Mouse (Mus musculus): ENCODE data around the gene Hoxb3. TPM values are rescaled to one million over a fixed set of nuclear protein-coding genes. Genes with fewer than 3 reads are reported as not detected.

Gene Hoxb3
- total RNA-seq, 2 experiments from 2014 or later = 0.44 to 1.4 TPM

GRCm38 (mm10) chr11:96337026-96337425, 13.9 kb downstream of the Hoxb3 start:
- ATAC-seq (ENCODE audit: poor library complexity, severe bottlenecking) = no peak

- ATAC-seq (ENCODE audit: poor library complexity, severe bottlenecking) = no peak
Observed at GRCm38 (mm10) chr11:96338957-96339855, 16.1 kb downstream of the Hoxb3 start.

GRCm38 (mm10) chr11:96340698-96341365, 17.7 kb downstream of the Hoxb3 start:
- no peak for ATAC-seq (ENCODE audit: poor library complexity, severe bottlenecking)

DNA sequence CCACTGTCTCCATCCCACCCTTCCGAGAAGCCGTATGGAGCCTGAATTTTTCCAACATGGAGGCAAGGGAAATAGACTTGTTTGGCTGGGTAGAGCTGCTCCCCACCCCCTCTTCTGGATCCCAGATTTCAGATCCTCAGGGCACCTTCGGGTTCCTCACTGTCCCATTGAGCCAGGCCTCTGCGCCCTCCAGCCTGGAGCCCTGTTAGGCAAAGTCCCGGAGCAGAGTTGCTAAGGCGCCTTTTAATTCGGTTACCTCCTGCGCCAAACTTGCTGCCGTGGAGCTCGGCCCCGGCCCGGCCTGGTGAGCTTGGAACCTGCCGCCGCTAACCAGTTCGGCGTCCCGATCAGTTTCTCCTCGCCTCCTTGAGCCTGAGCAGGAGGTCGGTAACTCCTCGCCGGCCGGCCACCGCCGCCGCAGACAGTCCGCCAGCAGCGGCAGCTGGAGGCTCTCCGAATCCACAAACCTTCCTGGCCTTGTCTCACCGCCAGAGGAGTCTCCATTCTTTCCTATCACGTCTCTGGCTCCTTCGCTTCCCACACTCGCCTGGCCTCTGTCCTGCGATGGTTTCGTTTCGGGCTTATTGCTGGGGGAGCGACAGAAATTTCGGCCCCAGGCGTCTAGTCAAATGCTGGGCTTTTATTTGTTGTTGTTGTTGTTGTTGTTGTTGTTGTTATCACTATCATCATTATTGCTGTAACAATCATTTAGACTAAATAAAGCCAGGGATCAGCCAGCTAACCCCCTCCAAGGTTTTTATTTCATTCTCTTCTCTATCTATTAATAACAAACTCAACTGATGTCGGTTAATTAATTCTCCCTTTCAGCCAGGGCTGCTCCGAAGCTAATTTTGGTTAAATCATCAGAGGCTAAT, 18.8 kb downstream of the Hoxb3 start:
- ATAC-seq (ENCODE audit: poor library complexity, severe bottlenecking) = no peak

GRCm38 (mm10) chr11:96342576-96342930, 19.4 kb downstream of the Hoxb3 start:
- no peak for ATAC-seq (ENCODE audit: poor library complexity, severe bottlenecking)

DNA sequence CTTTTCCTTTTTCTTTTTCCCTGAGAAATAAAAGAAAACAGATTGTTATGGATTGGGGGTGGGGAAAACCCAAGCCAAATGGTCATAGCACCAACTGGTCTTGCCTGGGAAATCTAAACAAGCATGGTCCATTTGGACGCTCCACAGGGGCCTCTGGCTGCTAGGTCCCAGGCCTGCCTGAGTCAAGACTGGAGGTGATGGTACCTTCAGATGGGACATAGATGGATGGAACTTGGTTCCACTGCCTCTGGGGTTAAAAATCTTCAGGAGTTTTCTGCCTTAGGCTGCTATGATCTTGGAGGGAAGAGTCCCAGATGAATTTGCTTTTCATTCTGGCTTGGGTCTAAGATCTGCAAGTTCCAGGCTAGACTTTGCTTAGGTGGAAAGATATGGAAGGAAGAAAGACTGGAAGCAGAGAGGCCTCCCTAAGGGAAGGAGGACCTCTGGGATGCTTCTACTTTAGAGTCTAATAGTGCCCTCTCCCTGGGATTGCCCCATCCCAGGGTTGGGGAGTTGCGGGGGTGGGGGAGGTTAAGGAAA, 20.1 kb downstream of the Hoxb3 start:
- ATAC-seq (ENCODE audit: poor library complexity, severe bottlenecking) = no peak

DNA sequence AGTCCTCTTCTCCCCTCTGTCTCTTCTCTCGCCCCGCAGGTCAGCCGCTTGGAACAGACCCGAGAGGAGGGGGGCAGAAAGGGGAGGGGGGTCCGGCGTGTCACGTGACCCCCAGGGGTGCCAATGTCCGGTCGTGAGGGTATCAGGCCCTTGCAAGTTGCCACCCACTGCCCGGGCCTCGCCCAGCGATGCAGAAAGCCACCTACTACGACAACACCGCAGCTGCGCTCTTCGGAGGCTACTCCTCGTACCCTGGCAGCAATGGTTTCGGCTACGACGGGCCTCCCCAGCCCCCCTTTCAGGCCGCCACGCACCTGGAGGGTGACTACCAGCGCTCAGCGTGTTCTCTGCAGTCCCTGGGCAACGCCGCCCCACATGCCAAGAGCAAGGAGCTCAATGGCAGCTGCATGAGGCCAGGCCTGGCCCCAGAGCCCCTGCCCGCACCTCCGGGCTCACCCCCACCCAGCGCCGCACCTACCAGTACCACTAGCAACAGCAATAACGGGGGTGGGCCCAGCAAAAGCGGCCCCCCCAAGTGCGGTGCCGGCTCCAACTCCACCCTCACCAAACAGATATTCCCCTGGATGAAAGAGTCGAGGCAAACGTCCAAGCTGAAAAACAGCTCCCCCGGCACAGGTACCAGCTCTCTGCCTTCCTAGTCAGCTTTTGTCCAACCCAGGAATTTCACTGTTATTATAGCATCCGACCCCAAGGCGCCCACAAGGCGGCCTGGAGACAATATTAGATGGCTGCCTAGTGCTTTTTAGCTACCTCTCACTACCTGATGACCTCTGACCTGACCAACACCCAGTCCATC, 21.1 kb downstream of the Hoxb3 start:
- ATAC-seq (ENCODE audit: poor library complexity, severe bottlenecking) = no peak

GRCm38 (mm10) chr11:96344878-96345159, 21.7 kb downstream of the Hoxb3 start:
- no peak for ATAC-seq (ENCODE audit: poor library complexity, severe bottlenecking)

GRCm38 (mm10) chr11:96345220-96345892, 22.2 kb downstream of the Hoxb3 start:
- ATAC-seq (ENCODE audit: poor library complexity, severe bottlenecking) = no peak

DNA sequence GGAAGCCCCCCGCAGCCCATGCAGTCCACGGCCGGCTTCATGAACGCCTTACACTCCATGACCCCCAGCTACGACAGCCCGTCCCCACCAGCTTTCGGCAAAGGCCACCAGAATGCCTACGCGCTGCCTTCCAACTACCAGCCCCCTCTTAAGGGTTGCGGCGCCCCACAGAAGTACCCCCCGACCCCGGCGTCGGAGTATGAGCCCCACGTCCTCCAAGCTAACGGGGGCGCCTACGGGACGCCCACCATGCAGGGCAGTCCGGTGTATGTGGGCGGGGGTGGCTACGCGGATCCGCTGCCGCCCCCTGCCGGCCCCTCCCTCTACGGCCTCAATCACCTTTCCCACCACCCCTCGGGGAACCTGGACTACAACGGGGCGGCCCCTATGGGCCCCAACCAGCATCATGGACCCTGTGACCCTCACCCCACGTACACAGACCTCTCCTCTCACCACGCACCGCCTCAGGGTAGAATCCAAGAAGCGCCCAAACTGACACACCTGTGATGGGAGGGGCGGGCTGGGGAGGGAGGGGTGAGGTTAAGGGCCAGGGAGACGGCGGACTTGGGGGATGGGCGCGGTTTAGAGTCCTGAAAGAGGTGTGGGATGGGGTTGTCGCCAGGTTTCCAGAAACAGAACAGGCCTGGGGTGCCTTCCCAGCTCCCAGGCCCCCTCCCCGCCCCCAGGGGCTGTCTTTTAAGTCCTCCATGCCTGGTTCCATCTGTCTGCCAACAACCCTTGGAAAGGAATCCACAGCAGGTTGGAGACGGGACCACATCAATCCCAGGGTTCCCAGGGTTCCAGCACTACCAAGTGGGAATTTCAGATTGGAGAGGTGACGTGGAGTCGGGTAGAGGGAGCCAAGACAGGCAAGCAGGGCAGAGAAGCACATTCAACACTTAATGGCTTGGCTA, 23.0 kb downstream of the Hoxb3 start:
- ATAC-seq (ENCODE audit: poor library complexity, severe bottlenecking) = no peak

DNA sequence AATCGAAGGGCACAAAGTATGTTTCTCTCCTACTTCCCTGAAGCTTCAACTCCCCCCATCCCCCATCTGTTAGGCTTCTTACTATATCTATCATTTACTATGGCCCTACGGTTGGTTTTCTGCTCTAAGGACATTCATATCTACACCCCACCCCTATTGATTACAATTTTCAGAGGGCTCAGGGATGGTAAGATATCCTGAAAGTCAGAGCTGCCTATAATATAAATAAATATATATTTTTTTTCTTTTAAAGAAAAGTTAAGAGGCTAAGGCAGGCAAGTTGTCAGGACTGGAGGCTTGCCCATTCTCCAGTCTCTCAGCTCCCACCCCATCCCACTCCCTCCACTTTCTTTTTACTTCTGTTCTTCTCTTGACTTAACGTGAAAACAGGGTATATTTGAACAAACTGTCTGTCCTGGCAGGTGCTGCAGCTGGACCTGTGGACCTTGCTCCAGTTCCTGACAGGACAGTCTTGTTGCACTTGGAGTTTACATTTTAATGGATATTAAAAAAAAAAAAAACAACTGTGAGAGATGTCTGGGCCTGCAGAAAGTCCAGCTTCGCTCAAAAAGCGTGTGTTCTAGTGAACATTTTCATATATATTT, 23.9 kb downstream of the Hoxb3 start:
- no peak for ATAC-seq (ENCODE audit: poor library complexity, severe bottlenecking)

DNA sequence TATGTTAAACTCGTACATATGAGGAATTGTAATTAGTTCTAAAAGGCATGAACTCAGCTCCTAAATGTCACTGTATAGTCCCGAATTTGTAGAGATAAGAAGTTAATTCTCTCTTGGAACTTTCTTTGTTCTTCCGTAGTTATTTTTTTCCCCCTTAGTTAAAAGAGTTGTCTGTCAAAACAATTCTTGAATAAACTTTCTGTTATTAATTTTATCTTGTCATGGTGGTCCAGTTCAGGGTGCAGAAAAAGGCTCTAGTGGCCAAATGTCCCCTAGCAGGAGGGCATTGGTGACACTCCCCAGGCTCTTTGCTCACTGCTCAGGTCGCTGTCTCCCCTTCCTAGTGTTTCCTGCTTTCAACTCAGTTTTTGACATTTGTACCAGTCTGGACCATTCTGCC, 24.6 kb downstream of the Hoxb3 start:
- no peak for ATAC-seq (ENCODE audit: poor library complexity, severe bottlenecking)

DNA sequence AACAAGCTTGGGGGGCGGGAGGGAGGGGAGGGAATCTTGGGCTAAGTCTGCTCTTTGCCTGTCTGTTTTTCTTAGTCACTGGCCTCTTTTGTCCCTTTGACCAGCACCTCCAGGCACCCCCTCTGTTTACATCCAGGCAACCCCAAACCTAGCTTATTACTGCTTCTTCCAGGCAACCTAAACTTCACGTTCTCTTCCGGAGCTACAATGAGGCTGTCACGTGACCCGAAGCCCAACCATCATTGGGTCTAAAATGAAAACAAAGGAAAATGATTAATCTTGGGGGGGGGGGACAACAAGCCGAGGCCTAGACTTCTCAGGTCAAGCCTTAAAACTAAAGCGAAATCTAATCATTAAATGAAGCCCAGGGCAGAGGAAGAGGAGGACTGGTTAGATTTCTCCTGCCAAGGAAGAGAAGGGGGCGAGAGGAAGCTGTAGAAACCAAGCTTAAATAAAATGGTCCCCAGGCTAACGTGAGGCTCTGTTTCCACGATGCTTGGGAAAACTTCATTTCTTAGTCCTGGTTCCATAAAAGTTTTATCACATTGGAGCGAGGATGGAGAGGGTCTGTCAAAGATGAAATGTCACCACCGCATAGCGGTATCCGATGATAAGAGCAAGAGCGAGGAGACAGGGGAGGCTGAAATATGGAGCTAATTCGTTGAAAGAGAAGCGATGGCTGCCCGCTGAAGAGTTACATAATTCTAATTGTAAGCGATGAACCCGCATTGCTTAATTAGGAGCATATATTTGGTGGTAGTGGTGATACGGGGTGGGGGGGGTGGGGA, 25.2 kb downstream of the Hoxb3 start:
- no peak for ATAC-seq (ENCODE audit: poor library complexity, severe bottlenecking)

DNA sequence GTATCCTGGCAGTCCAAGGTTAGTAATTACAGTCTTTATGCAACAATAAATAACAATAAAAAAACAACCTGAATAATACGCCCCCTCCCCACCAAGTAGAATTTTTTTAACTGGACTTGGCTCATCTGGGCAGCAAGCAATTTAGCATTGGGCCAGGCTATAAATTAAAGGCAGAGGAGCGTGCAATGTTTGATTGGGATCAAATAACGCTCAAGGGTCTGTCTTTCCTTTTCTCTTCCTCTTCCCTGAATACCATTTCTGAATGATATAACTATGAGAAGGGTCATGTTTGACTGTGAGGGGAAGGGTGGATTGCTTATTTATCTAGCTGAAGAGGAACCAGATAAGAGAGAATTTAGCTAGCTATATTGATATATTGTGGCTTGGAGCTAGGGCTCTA, 25.9 kb downstream of the Hoxb3 start:
- ATAC-seq (ENCODE audit: poor library complexity, severe bottlenecking) = no peak

- ATAC-seq (ENCODE audit: poor library complexity, severe bottlenecking) = no peak
Observed at GRCm38 (mm10) chr11:96349491-96350340, 26.6 kb downstream of the Hoxb3 start.

GRCm38 (mm10) chr11:96350341-96350624, 27.2 kb downstream of the Hoxb3 start, which contains the start of gene Hoxb2:
Gene Hoxb2, plus strand, starts transcription at chr11:96350525.
- ATAC-seq (ENCODE audit: poor library complexity, severe bottlenecking) = no peak

- ATAC-seq (ENCODE audit: poor library complexity, severe bottlenecking) = no peak
Observed at GRCm38 (mm10) chr11:96350791-96351190, 27.7 kb downstream of the Hoxb3 start.

Data from megakaryocyte, adult 5-6 weeks (primary cell).